Mouse (Mus musculus) yolk sac, embryonic 10.5 days (tissue): ENCODE measurements around the gene Cyp27b1.

Experiments used
- DNase-seq: peaks from one replicate; pipeline ENCODE4 v3.0.0-alpha.2; 2017; ENCODE audit warnings: low spot score

Gene Cyp27b1

GRCm38 (mm10) chr10:127090560-127091411 is 42.7 kb downstream of the Cyp27b1 start:
- no peak for DNase-seq

- DNase-seq: no peak
Observed at GRCm38 (mm10) chr10:127091507-127092396, 43.7 kb downstream of the Cyp27b1 start.

- DNase-seq: no peak
Observed at GRCm38 (mm10) chr10:127092742-127093141, 44.7 kb downstream of the Cyp27b1 start.

- peak; percentile 30 for DNase-seq
Observed at GRCm38 (mm10) chr10:127094382-127094802, 46.3 kb downstream of the Cyp27b1 start.

- no peak for DNase-seq
Observed at GRCm38 (mm10) chr10:127098514-127098913, 50.5 kb downstream of the Cyp27b1 start.

- no peak for DNase-seq
Observed at GRCm38 (mm10) chr10:127099191-127099590, 51.1 kb downstream of the Cyp27b1 start.

GRCm38 (mm10) chr10:127099868-127100267 is 51.8 kb downstream of the Cyp27b1 start:
- no peak for DNase-seq

GRCm38 (mm10) chr10:127100414-127100813 is 52.4 kb downstream of the Cyp27b1 start:
- peak; percentile 61 for DNase-seq

- DNase-seq: no peak
Observed at GRCm38 (mm10) chr10:127101151-127101550, 53.1 kb downstream of the Cyp27b1 start.
